In the genomic region with DNA sequence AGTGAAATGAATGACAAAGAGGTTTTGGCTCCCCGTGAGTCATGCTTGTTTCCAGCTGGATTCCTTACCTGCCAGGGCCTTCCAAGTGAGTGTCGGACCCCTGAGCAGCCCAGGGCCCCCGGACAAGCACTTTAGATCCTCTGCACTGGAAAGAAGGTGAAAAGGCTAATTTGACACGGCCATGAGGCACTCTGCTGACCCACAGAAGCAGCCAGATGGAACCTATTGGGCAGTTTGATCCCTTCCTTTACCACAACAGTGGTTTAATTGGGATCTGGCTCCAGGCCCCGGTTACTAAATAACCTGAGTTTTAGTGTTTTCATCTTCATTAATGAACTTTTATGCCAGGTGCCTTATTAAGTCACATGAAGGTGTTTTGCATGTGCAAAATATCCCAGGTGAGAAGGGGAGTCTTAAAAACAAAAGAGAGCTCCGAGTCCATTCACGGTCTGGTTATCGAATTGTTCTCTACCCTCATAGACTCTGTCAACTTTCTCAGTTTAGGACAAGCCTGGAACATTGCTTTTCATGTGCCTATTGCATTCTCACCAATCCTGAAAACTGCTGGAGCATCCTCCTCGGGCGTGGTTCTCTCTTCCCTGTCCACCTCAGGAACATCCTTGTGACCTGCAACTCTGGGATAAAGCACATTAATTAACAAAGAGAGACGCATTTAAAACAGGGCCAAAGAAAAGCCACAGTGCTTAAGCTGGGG, we compare ENCODE assay signal across 14 mouse cellular contexts.
DNase-seq lines count a peak whose midpoint lies in the region; ATAC-seq and TF ChIP-seq lines count a peak whose summit lies in the region.
"Had no signal": no experiment of that assay in that cellular context is flagged by ENCODE, and none has a peak within 500 bp of the region (broad histone marks: within the 10 kb centered on the region; RNA-seq: fewer than 3 reads in every experiment).

No protein-coding gene starts in this region.

- H3K36me3 ChIP-seq in forebrain, embryonic 10.5 days (replicated peaks) = no peaks in the 10 kb centered on the region
- H3K36me3 ChIP-seq in forebrain, embryonic 15.5 days = no peaks in the 10 kb centered on the region
- H3K36me3 ChIP-seq in liver, adult 2 months (ENCODE audit: control insufficient read depth, insufficient read depth, low read length) = no peaks in the 10 kb centered on the region
- H3K36me3 ChIP-seq in liver, embryonic 12.5 days = no peaks in the 10 kb centered on the region
- no peaks in the 10 kb centered on the region for H3K36me3 ChIP-seq in kidney, adult 2 months (ENCODE audit: control insufficient read depth, insufficient read depth, low read length)
- H3K36me3 ChIP-seq in limb, embryonic 10.5 days = no peaks in the 10 kb centered on the region
- H3K36me3 ChIP-seq: embryonic facial prominence, embryonic 13.5 days; neural tube, embryonic 12.5 days had no signal

- peak overlapping the region; percentile 41 for H3K27ac ChIP-seq in forebrain, embryonic 10.5 days
- H3K27ac ChIP-seq in forebrain, embryonic 15.5 days (replicated peaks) = no peak overlapping the region
- peak overlapping the region; percentile 88 for H3K27ac ChIP-seq in liver, adult 2 months (replicated peaks; ENCODE audit: insufficient read depth, low read depth, low read length)
- no peak overlapping the region for H3K27ac ChIP-seq in liver, embryonic 12.5 days
- H3K27ac ChIP-seq in kidney, adult 2 months (ENCODE audit: insufficient read depth, low read depth, low read length) = peak overlapping the region; percentile 54
- peak overlapping the region; percentile 78 for H3K27ac ChIP-seq in limb, embryonic 10.5 days
- H3K27ac ChIP-seq: embryonic facial prominence, embryonic 13.5 days; neural tube, embryonic 12.5 days had no signal

- 19% methylated on average over 11 of the region's 11 CpGs for WGBS in forebrain, embryonic 10.5 days
- WGBS in forebrain, embryonic 15.5 days = 14% methylated on average over 11 of the region's 11 CpGs
- 74% methylated on average over 11 of the region's 11 CpGs for WGBS in liver, adult 2 months
- 49% methylated on average over 11 of the region's 11 CpGs for WGBS in liver, embryonic 12.5 days (ENCODE audit: insufficient replicate concordance)
- 28% methylated on average over 11 of the region's 11 CpGs for WGBS in kidney, adult 2 months
- 39% methylated on average over 11 of the region's 11 CpGs for WGBS in limb, embryonic 10.5 days

- H3K79me2 ChIP-seq in liver, adult 2 months (ENCODE audit: control insufficient read depth, insufficient read depth, low read length) = no peaks in the 10 kb centered on the region

- H3K27me3 ChIP-seq in forebrain, embryonic 10.5 days (ENCODE audit: poor library complexity, severe bottlenecking) = no peaks in the 10 kb centered on the region
- no peaks in the 10 kb centered on the region for H3K27me3 ChIP-seq in forebrain, embryonic 15.5 days
- no peaks in the 10 kb centered on the region for H3K27me3 ChIP-seq in liver, adult 2 months (ENCODE audit: control insufficient read depth, insufficient read depth, low read length)
- H3K27me3 ChIP-seq in liver, embryonic 12.5 days (replicated peaks) = no peaks in the 10 kb centered on the region
- no peaks in the 10 kb centered on the region for H3K27me3 ChIP-seq in kidney, adult 2 months (replicated peaks; ENCODE audit: control insufficient read depth, insufficient read depth, low read length)
- H3K27me3 ChIP-seq in limb, embryonic 10.5 days (ENCODE audit: low read depth, poor library complexity, severe bottlenecking) = no peaks in the 10 kb centered on the region
- H3K27me3 ChIP-seq: neural tube, embryonic 12.5 days had no signal

- no peak overlapping the region for H3K4me3 ChIP-seq in forebrain, embryonic 10.5 days
- no peak overlapping the region for H3K4me3 ChIP-seq in forebrain, embryonic 15.5 days
- H3K4me3 ChIP-seq in liver, adult 2 months (ENCODE audit: insufficient read depth, low read depth, low read length) = no peak overlapping the region
- H3K4me3 ChIP-seq in liver, embryonic 12.5 days = no peak overlapping the region
- H3K4me3 ChIP-seq in kidney, adult 2 months (ENCODE audit: insufficient read depth, low read depth, low read length) = no peak overlapping the region
- H3K4me3 ChIP-seq in limb, embryonic 10.5 days = no peak overlapping the region
- H3K4me3 ChIP-seq: embryonic facial prominence, embryonic 13.5 days; neural tube, embryonic 12.5 days had no signal

- no peak for TF ChIP-seq CTCF in liver, adult 2 months (IDR thresholded peaks at IDR 0.05; ENCODE audit: low read depth, low read length)
- TF ChIP-seq CTCF in kidney, adult 2 months (conservative IDR thresholded peaks at IDR 0.05; ENCODE audit: insufficient read depth, insufficient read length, low read depth, low read length) = no peak

- peaks cover 29% of the 10 kb centered on the region for H3K4me1 ChIP-seq in forebrain, embryonic 10.5 days
- H3K4me1 ChIP-seq in forebrain, embryonic 15.5 days = peaks cover 16% of the 10 kb centered on the region; the same call in 1 of the 2 replicates
- H3K4me1 ChIP-seq in liver, adult 2 months (ENCODE audit: control insufficient read depth, insufficient read depth, low read length) = peaks cover 18% of the 10 kb centered on the region
- no peaks in the 10 kb centered on the region for H3K4me1 ChIP-seq in liver, embryonic 12.5 days
- peaks cover 25% of the 10 kb centered on the region; the same call in 1 of the 2 replicates for H3K4me1 ChIP-seq in kidney, adult 2 months (ENCODE audit: control insufficient read depth, insufficient read depth, low read length)
- H3K4me1 ChIP-seq in limb, embryonic 10.5 days = peaks cover 40% of the 10 kb centered on the region
- H3K4me1 ChIP-seq: neural tube, embryonic 12.5 days had no signal

- ATAC-seq in forebrain, embryonic 15.5 days (replicated peaks) = no peak
- ATAC-seq in liver, embryonic 12.5 days = no peak

- H3K9ac ChIP-seq in forebrain, embryonic 15.5 days (replicated peaks) = no peak overlapping the region
- H3K9ac ChIP-seq in liver, adult 2 months (ENCODE audit: low read depth, low read length) = no peak overlapping the region
- H3K9ac ChIP-seq in liver, embryonic 12.5 days = no peak overlapping the region
- H3K9ac ChIP-seq: embryonic facial prominence, embryonic 13.5 days; neural tube, embryonic 12.5 days had no signal

- H3K9me3 ChIP-seq in forebrain, embryonic 10.5 days = no peaks in the 10 kb centered on the region
- H3K9me3 ChIP-seq in forebrain, embryonic 15.5 days = no peaks in the 10 kb centered on the region
- H3K9me3 ChIP-seq in liver, embryonic 12.5 days (replicated peaks) = no peaks in the 10 kb centered on the region
- H3K9me3 ChIP-seq in limb, embryonic 10.5 days (replicated peaks) = no peaks in the 10 kb centered on the region
- H3K9me3 ChIP-seq: embryonic facial prominence, embryonic 13.5 days; neural tube, embryonic 12.5 days had no signal

- peak; percentile 24 for DNase-seq in forebrain, embryonic 10.5 days (ENCODE audit: extremely low spot score, low spot score)
- DNase-seq in liver, adult 2 months (ENCODE audit: extremely low read depth, low read depth, low spot score) = peak; percentile 34
- peak; percentile 93 for DNase-seq in kidney, adult 2 months
- no peak for DNase-seq in limb, embryonic 10.5 days (ENCODE audit: low spot score)
- no peak for DNase-seq in left cerebral cortex, postnatal 10 days (ENCODE audit: extremely low spot score in 1 of 2, low spot score in 2 of 2)
- no peak for DNase-seq in frontal cortex, postnatal 10 days (ENCODE audit: low spot score in 2 of 2)
- DNase-seq: cerebellum, adult 8-10 months; heart, adult 18-20 months; lung, adult 18-20 months; thymus, postnatal 25 days had no signal

- intact Hi-C loops in left cerebral cortex, postnatal 10 days (cut with DNase I) = loop anchor here (5.0 to 10.0 kb wide), 3 partner anchors 106 to 284 kb away; a partner anchor contains a TSS

- TF ChIP-seq POLR2A in liver, adult 2 months (IDR thresholded peaks at IDR 0.05; ENCODE audit: extremely low read depth, insufficient read depth, low read length) = no peak
- TF ChIP-seq POLR2A in kidney, adult 2 months (IDR thresholded peaks at IDR 0.05; ENCODE audit: low read depth, low read length) = no peak

- H3K4me2 ChIP-seq in forebrain, embryonic 15.5 days (replicated peaks) = no peak overlapping the region
- no peak overlapping the region for H3K4me2 ChIP-seq in liver, embryonic 12.5 days
- H3K4me2 ChIP-seq: embryonic facial prominence, embryonic 13.5 days; neural tube, embryonic 12.5 days had no signal

Comparison
In these comparisons a context has a peak if more than half of its experiments do, and no peak if none do; other contexts are left out.
1. H3K27ac ChIP-seq: peak in forebrain, embryonic 10.5 days (single experiment), liver, adult 2 months (single experiment), kidney, adult 2 months (single experiment) and limb, embryonic 10.5 days (single experiment); none in forebrain, embryonic 15.5 days (single experiment) and liver, embryonic 12.5 days (single experiment).
2. DNase-seq: peak in forebrain, embryonic 10.5 days (single experiment), liver, adult 2 months (single experiment) and kidney, adult 2 months (single experiment); none in limb, embryonic 10.5 days (single experiment), left cerebral cortex, postnatal 10 days (0 of 2) and frontal cortex, postnatal 10 days (0 of 2).